Mouse (Mus musculus): Measurements from ENCODE around the gene Pld1.
A peak's percentile ranks its signal among the peaks of the same experiment; 100 is the strongest.

Gene Pld1

GRCm38 (mm10) chr3:27994175-27994990 is 55.9 kb downstream of the Pld1 start:
- DNase-seq = no peak

DNA sequence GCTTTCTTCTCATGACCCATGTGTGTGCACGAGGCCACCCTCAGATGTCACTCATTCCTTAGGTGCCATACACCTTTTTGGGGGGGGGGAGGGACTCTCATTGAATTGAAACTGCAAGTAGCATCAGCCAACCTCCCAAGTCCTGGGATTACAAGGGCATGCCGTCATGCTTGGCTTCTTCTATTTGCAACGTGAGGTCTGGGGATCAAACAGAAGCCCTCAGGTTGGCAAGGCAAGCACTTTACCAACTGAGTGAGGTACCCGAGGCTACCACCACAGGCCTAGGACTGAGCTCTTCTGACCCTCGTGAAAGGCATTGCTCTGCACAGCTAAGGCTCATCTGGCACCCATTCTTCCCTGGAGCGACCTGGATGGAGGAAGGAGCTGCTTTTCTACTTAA is 65.8 kb downstream of the Pld1 start:
- DNase-seq = no peak

GRCm38 (mm10) chr3:28007684-28008083 is 69.2 kb downstream of the Pld1 start:
- no peak for DNase-seq

DNA sequence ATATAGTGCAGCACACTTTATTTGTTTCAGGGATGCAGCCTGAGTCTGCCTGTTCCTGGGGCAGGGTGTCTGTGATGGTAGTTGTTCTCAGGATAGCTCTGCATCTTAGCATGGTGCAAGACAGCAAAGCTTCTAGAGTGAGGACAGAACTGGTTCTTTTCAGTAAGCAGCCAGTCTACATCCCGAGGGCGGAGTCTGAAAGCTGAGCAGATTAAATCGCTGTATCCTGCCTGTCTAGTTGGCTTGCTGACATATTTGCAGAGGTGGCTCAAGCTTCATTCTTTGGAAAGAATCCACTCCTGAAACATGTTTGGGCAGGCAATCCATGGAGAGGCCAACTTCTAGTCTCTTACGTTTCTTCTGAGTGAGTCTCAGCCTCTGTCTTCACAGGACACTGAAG is 69.9 kb downstream of the Pld1 start:
- DNase-seq = no peak

DNA sequence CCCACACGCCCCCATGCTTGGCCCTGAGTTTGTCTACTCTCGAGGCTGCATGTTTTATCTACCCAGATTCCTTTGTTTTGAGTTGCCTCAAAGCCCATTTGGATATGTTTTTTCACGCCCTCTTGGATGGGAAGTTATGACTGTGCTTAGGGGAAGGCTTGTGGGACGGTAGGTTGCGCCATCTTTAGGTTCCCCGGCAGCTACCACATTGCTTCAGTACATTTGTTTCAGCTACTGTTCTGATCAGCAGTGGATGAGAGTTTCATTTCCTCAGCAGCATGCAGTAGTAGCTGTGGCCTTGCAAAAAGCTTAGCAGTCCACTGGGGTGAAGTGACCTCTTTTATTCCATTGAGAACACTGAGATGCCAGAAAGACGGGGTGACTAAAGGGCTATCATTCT is 73.7 kb downstream of the Pld1 start:
- DNase-seq = no peak

GRCm38 (mm10) chr3:28013441-28013840 is 74.9 kb downstream of the Pld1 start:
- DNase-seq = no peak

GRCm38 (mm10) chr3:28017002-28017401 is 78.5 kb downstream of the Pld1 start:
- no peak for DNase-seq

DNA sequence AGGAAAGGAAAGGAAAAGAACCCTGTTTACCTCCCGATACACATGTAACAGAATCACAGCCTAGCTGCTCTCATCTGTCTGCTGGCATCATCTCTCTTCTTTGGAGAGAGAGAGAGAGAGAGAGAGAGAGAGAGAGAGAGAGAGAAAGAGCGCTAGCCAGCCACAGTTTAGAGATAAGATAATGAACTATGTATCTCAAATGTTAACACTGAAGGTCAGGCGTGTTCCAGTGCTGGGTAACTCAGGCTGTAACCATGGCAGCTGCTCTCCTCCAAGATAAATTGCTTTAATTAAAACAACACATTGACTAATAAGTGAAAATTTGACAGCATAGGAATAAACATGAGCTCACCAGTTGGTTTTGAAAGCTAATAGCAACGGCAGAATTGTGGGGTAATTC is 81.2 kb downstream of the Pld1 start:
- no peak for DNase-seq

GRCm38 (mm10) chr3:28020404-28020803 is 81.9 kb downstream of the Pld1 start:
- no peak for DNase-seq

- no peak for DNase-seq
Measured at GRCm38 (mm10) chr3:28022191-28022590, 83.7 kb downstream of the Pld1 start.

- no peak for DNase-seq
Measured at GRCm38 (mm10) chr3:28026876-28027275, 88.4 kb downstream of the Pld1 start.

DNA sequence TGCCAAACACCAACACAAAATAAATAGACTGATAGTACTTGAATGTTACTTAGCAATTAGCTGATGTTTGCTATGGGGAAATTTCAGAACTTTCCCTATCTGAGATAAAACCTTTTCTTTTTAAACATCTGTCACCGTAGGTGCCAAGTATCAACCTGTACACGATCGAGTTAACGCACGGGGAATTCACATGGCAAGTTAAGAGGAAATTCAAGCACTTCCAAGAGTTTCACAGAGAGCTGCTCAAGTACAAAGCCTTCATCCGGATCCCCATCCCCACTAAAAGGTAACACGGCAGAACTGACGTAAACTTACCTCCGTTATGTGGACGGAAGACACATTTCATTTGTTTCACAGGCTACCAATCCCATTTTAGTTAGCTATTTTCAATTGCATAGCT is 90.0 kb downstream of the Pld1 start:
- no peak for DNase-seq

DNA sequence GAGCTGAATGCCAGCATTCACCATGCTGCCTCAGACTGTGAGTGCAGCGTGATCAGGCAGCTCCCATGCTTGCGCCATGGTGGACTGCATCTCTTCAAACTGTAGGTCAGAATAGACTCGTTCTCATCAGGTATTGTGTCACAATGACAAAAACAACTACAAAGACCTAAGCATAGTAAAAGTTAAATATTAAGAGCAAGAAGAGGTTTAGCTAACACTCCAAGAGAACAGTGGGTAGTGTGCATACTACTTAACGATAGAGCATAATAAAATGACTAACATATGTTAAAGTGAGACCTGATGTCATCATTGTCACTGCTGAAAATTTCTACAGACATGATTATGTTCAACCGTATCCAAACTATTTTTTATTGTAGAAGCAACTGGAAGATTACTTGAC is 92.4 kb downstream of the Pld1 start:
- DNase-seq = no peak

- DNase-seq = peak; percentile 29 to 55
Measured at GRCm38 (mm10) chr3:28031643-28032243, 93.2 kb downstream of the Pld1 start.

DNA sequence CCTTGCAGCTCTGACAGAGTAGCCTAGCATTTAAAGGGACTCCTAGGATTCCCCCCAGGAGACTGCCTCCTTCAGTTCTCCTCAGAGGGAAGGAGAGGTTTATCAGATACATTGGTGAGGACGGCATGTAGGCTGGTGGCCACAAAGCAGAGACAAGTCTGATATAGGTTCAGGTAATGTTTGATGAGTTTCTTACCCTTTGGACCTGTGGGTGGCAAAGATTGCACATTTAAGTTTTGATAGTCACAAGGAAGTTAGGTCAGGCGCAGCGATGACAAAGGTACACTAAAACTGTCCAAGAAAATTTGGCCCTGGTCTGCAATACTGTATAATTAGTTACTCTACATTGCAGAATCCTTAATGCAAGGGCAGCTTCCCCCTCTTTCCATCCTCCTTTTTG is 95.4 kb downstream of the Pld1 start:
- no peak for DNase-seq

- DNase-seq = no peak
Measured at GRCm38 (mm10) chr3:28034707-28035333, 96.3 kb downstream of the Pld1 start.

DNA sequence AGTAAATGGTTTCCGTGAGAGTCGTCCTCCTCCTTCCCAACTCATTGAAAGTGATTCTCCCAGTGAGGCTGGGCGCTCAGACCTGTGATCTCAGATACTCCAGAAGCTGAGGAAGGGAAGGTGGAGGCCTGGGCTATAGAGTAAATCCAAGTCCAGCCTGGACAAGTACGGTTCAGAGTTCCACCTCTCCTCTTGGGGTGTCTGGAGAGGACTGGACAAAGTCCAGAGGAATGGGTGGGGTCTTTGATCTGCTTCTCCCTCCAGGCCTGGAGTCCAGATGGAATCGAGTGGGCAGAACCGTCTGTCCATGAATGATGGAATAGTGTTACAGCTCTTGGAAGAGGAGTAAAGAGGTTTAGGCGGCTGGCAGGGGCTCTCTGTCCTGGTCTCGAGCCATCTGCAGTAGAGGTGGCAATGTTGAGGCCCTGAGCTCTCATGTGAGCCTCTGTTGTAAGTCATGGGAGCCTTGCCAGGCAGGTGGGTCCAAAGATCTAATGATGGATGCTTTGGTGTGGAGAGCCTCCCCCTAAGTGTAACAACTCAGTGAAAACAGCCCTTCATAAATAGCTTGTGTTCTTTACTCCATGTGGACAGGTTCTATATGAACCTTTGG is 98.9 kb downstream of the Pld1 start:
- no peak for DNase-seq

DNA sequence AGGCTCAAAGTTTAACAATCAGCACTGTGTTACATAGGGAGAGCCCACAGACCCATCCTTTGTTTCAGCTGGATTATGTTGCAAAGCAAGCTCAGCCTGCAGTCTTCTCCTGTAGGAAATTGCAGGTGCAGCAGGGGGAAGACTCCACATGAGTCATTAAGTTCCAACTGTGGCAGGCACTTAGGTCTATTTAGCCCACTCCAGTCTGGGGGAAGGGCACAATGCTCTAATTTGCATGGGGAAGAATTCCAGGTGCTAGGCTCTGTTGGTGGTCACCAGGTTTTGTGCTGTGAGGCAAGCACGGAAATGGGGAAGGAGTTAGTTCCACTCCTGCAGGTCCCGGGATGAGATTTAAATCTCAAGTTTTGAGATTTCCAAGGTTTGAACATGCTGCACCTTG is 99.6 kb downstream of the Pld1 start:
- DNase-seq = peak in 1 of 2 experiments; percentile 25

GRCm38 (mm10) chr3:28039760-28040159 is 101.3 kb downstream of the Pld1 start:
- peak; percentile 43 to 69 for DNase-seq

GRCm38 (mm10) chr3:28041236-28041635 is 102.7 kb downstream of the Pld1 start:
- no peak for DNase-seq

DNA sequence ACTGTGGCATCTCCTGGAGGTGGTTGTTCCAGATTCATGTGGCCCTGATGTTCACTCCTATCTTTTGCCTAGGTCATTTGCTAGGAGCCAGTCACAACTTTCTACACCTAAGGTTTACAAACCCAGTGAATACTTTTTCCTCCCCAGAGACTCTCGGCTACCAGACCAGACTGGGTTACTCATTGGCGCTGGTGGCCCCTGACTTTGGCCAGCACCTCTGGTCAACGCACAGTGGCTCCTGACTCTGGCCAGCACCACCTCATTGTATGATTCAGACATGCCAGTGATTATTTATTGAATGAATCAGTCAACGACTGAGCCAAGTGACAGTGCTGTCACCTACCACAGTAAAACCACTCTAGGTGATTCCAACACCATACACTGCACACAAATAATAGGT is 103.9 kb downstream of the Pld1 start:
- DNase-seq = no peak

DNA sequence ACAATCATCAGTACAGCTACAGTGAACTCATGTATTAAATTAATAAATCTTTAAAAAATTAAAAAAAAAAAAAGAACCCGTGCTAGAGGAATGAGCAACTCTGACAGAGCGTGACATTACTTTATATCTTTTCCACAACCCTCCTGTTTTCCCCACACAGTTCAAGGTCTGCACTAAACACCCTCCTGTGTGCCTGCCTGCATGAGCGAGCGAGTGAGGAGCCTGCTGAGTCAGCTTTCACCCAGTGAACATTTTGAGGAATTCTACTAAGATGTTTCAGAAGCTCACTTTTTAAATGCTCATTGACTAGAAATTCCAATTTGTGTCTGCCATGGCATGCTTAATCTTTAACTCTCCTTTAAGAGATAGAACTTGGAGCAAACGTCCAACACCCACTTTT is 109.1 kb downstream of the Pld1 start:
- no peak for DNase-seq

DNA sequence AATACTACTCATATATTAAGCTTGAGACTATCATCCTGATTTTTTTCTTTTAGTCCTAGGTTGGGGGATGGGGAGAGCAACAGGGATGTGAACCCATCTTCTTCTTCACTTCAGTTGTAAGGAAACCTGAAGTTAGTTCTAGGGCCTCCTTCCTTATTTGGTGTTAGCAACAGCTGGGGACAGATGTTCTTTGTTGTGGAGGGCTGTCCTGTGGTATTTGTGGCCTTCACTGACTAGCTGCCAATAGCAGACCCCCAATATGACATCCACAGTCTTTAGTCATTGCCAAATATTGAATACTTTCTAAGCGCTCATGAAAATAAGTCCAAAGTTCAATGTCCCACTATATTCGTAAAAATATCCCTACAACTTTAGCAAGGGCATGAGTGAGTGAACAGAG is 111.0 kb downstream of the Pld1 start:
- no peak for DNase-seq

DNA sequence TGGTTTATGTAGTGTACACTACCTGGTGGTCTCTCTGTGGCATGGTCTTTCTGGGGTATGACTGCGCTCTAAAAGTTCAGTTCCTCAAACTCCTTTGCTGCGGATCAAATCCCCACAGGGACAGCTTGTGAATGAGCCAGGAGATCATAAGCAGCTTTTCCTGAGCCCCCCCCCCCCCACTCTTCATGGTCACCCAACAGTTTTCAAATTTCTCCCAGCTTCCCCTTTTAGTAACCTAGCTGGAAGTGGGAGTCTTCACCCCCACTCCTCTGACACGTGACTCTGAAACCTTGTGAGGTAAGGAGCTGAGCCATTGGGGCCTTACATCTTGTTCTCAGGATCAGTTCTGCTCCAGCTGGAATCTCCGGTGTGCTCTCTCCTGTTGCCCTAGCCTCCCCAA is 114.6 kb downstream of the Pld1 start:
- DNase-seq = no peak
